Mouse (Mus musculus): Measurements from ENCODE around the gene Mst1. TPM values are rescaled to one million over a fixed set of nuclear protein-coding genes. Genes with fewer than 3 reads are reported as not detected.

Gene Mst1
- polyA plus RNA-seq, 1 experiment from 2014 or later: 0.54 TPM

DNA sequence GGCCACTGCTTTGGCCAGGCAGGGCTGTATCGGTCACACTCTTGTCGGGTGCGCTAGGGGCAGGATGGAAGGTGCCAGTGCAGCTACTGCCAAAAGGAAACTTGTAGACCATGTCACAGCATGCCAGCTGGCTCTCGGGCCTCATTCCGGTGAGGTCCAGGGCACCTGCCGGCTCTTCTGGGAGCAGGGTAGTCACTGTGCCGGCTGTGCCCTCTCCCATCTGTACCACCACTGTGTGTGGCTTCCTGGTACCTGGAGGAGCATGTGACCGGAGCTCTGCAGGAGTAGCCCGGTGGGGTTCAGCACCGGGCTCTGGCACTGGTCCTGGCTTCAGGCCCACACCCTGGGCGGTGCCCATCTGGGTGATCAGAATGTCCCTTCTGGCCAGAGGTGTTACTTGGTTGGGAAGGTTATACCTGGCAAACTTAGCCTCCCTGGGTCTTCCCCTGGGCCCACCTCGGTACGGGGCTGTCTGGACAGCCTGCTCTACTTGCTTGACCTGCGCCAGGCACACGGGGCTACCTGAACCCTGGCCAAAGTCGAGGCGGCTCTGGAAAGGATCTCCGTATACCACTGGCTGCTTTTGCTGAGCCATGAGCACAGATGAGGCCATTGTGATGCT, 32.6 kb downstream of the Mst1 start:
- Histone ChIP-seq H3K27me3 (ENCODE audit: low read depth, poor library complexity, severe bottlenecking) (peaks cover 86% of the 10 kb centered on the region), H3K4me3 (no peak overlapping the region), H3K4me1 (peaks cover 27% of the 10 kb centered on the region), H3K27ac (no peak overlapping the region), H3K36me3 (no peaks in the 10 kb centered on the region), H3K9me3 (replicated peaks) (no peaks in the 10 kb centered on the region)
- WGBS: 94% methylated on average over 18 of the region's 18 CpGs
- no peak for DNase-seq (ENCODE audit: low spot score)

DNA sequence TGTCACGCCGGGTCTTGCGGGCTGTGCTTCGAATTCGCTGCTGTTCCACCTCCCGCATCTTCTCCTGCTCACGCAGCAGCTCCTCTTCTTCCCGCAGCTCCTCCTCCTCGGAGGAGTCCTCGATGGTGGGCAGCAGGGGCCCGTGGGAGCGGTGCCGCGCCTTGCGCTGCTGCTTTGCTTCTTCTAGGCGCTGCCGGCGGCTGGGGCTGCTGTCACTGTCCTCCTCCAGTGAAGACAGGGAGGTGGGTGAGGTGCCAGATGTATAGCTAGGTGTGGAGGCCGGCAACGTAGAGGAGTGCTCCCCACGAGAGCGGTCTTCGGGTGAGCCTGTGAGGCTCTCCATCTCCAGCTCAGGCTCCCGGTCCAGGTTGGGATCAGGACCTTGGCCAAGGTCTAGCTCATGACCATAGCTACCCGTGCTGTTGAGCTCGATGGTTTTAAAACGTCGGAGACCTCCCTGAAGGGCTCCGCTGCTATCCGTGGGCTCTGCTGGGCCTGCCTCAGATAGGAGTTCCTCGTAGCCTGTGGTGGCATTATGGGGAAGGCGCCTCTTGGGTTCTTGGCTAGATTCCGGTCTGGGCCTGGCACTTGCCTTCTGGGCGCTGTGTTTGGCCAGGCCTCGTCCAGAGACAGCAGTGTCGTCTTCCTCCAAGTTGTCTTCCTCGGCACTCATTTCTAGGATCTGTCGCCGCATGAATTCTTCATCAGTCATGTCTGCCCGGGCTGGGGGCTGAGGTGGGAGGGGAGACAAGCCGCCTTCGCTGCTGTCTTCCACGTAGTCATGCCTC, 35.2 kb downstream of the Mst1 start:
- Histone ChIP-seq H3K27ac (no peak overlapping the region), H3K4me1 (peaks cover 28% of the 10 kb centered on the region), H3K9me3 (replicated peaks) (no peaks in the 10 kb centered on the region), H3K36me3 (no peaks in the 10 kb centered on the region), H3K4me3 (no peak overlapping the region), H3K27me3 (ENCODE audit: low read depth, poor library complexity, severe bottlenecking) (peaks cover 64% of the 10 kb centered on the region)
- DNase-seq (ENCODE audit: low spot score): no peak
- 63% methylated on average over 42 of the region's 43 CpGs for WGBS

DNA sequence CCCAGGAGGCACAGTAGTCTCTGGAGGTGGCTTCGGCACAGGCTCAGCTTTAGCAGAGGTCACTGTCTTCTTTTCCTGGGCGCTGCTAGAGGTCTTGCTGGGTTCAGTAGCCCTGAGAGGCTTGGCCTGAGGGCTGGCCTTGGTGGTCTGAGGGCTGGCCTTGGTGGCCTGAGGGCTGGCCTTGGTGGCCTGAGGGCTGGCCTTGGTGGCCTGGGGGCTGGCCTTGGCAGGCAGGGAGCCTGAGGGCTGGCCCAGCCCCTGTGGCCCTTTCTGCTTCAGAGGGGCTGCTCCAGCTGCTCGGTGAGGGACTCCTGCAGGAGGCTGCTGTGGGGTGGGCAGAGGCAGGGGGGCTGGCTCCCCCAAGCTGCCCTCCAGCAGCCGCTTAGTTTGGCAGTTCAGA, 36.9 kb downstream of the Mst1 start:
- peaks cover 48% of the 10 kb centered on the region for H3K27me3 ChIP-seq (ENCODE audit: low read depth, poor library complexity, severe bottlenecking)
- peaks cover 15% of the 10 kb centered on the region for H3K4me1 ChIP-seq
- WGBS: 70% methylated on average over 4 of the region's 4 CpGs
- H3K4me3 ChIP-seq: no peak overlapping the region
- no peak for DNase-seq (ENCODE audit: low spot score)
- no peaks in the 10 kb centered on the region for H3K36me3 ChIP-seq
- peak overlapping the region; percentile 51; the same call in 1 of the 2 replicates for H3K27ac ChIP-seq
- no peaks in the 10 kb centered on the region for H3K9me3 ChIP-seq (replicated peaks)

DNA sequence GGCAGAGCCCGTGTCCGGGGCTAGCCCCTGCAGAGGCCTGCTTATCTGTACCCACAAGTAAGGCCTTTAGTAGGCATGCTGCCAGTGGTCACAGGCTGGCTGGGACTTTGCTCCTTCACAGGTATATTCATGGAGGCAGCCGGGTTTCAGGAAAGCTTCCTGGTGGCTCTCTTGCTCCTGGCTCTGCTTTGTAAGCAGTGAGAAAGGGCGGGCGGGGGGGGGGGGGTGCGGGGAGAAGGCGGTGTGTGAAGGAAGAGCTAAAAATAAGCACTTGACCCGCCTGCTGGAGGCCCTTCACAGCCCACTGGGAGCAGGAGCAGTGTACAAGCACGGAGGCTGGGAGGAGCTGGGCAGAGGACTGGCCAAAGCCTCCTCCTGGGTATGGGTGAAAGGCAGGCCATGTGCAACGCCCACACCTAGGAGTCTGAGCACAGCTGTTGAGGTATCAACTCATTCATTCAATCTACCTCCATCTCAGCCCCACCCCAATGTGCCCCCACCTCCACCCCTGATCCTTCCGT, 39.7 kb downstream of the Mst1 start:
- peaks cover 20% of the 10 kb centered on the region for H3K27me3 ChIP-seq (ENCODE audit: low read depth, poor library complexity, severe bottlenecking)
- no peaks in the 10 kb centered on the region for H3K36me3 ChIP-seq
- H3K9me3 ChIP-seq (replicated peaks): no peaks in the 10 kb centered on the region
- WGBS: 66% methylated on average over 11 of the region's 11 CpGs
- peaks cover 18% of the 10 kb centered on the region for H3K4me1 ChIP-seq
- H3K27ac ChIP-seq: no peak overlapping the region
- no peak overlapping the region for H3K4me3 ChIP-seq
- DNase-seq (ENCODE audit: low spot score): no peak

DNA sequence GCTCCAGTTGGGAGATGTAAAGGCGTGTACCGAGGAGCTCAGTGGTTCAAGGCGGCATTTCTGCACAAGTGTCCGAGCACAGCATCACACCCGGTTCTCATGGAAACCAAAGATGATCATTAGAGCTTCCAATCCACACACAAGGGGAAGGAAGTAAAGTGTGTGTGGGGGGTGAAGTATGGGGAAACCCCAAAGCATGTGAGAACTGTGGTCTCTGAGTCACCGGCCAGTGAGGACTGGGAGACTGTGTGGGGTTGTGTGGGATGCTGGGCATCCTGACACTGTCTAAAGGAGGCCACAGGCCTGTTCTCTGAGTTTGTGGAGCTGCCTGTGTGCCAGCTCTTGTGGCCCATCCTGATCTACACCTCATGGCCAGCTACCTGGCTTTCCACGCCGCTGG, 40.4 kb downstream of the Mst1 start:
- Histone ChIP-seq H3K27me3 (ENCODE audit: low read depth, poor library complexity, severe bottlenecking) (peaks cover 12% of the 10 kb centered on the region), H3K4me3 (no peak overlapping the region), H3K9me3 (replicated peaks) (no peaks in the 10 kb centered on the region), H3K27ac (no peak overlapping the region), H3K4me1 (peaks cover 13% of the 10 kb centered on the region), H3K36me3 (no peaks in the 10 kb centered on the region)
- no peak for DNase-seq (ENCODE audit: low spot score)
- 93% methylated on average over 8 of the region's 8 CpGs for whole genome bisulfite sequencing

DNA sequence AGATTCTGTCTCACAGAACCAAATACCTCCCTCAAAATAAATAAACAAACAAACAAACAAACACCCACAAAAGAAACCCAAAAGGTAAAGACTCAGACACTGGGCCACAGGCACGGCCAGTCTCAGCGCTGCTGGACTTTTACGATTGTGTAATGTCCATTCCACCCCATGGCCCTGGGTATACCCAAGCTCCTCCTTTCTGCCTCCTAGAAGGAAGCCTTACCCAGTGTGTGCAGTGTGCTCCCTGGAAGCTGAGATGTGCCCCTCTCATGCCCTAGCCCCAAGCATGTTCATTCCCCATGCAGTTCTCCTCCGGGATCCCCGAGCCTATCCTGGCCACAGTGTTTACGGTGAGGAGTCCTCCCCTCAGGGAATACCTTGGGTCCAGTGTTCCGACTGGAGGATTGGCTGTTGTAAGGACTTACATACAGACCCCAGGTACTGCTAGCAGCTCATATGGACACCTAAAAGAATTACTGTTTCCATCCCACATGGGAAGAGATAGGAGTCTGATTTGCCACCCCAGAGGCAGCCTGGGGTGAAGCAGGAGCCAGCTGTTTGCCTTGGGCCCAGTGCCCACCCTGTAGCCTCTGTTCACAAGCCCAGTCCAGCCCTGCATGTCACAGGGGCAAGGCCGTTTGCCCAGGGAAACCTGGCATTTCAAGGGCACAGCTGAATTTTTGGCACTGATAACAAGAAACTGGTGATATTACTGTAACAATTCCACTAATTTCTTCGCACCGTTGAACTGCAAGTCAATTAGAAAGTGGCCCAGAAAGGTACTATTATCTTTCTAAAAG, 41.1 kb downstream of the Mst1 start:
- WGBS: 89% methylated on average over 10 of the region's 10 CpGs

DNA sequence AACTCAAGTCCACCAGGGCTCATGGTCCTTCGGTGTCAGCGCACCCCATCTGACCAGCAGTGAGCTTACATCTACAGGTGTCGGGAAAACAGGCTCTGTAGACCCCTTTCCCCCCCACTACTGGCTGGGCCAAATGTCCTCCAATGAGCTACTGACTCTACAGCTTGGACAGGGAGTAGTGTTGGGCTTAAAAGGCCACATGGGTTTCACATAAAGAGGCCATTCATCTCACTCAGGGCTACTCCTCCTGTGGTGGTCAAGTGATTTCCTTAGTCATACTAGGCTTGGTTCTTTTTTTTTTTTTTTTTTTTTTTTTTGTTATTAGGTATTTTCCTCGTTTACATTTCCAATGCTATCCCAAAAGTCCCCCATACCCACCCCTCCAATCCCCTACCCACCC, 43.7 kb downstream of the Mst1 start:
- no peaks in the 10 kb centered on the region for H3K27me3 ChIP-seq (ENCODE audit: low read depth, poor library complexity, severe bottlenecking)
- H3K36me3 ChIP-seq: no peaks in the 10 kb centered on the region
- H3K9me3 ChIP-seq (replicated peaks): no peaks in the 10 kb centered on the region
- peaks cover 16% of the 10 kb centered on the region for H3K4me1 ChIP-seq
- H3K27ac ChIP-seq: no peak overlapping the region
- 83% methylated on average over 4 of the region's 4 CpGs for WGBS
- DNase-seq (ENCODE audit: low spot score): no peak
- no peak overlapping the region for H3K4me3 ChIP-seq

More for the DNA sequence above, 41.1 kb downstream of the Mst1 start:
- Histone ChIP-seq H3K27me3 (ENCODE audit: low read depth, poor library complexity, severe bottlenecking) (peaks cover 5% of the 10 kb centered on the region; the same call in 1 of the 2 replicates), H3K4me1 (peaks cover 20% of the 10 kb centered on the region), H3K4me3 (no peak overlapping the region), H3K9me3 (replicated peaks) (no peaks in the 10 kb centered on the region), H3K36me3 (no peaks in the 10 kb centered on the region), H3K27ac (no peak overlapping the region)
- no peak for DNase-seq (ENCODE audit: low spot score)

DNA sequence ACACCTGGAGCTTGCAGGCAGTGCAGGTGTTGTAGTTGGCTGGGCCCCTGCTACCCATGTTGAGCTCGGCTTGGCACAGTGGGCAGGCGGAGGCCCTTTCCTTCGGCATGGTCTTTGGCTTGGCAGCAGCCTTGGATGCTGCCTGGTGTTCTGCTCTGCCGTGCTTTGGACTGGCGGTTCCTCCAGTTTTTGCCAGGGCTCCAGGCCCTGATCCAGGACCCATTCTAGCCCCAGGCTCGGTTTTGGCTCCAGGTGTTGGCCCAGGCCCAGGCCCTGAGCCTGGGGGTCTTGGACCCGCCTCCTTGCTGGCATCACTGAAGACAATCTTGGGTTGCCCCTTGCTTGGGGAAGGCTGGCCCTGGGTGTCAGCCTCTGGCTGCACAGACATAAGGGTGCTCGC, 45.5 kb downstream of the Mst1 start:
- no peaks in the 10 kb centered on the region for H3K9me3 ChIP-seq (replicated peaks)
- no peak for DNase-seq (ENCODE audit: low spot score)
- no peaks in the 10 kb centered on the region for H3K36me3 ChIP-seq
- WGBS: 90% methylated on average over 8 of the region's 8 CpGs
- H3K27me3 ChIP-seq (ENCODE audit: low read depth, poor library complexity, severe bottlenecking): no peaks in the 10 kb centered on the region
- no peak overlapping the region for H3K4me3 ChIP-seq
- peak overlapping the region; percentile 37 for H3K27ac ChIP-seq
- peaks cover 12% of the 10 kb centered on the region for H3K4me1 ChIP-seq

DNA sequence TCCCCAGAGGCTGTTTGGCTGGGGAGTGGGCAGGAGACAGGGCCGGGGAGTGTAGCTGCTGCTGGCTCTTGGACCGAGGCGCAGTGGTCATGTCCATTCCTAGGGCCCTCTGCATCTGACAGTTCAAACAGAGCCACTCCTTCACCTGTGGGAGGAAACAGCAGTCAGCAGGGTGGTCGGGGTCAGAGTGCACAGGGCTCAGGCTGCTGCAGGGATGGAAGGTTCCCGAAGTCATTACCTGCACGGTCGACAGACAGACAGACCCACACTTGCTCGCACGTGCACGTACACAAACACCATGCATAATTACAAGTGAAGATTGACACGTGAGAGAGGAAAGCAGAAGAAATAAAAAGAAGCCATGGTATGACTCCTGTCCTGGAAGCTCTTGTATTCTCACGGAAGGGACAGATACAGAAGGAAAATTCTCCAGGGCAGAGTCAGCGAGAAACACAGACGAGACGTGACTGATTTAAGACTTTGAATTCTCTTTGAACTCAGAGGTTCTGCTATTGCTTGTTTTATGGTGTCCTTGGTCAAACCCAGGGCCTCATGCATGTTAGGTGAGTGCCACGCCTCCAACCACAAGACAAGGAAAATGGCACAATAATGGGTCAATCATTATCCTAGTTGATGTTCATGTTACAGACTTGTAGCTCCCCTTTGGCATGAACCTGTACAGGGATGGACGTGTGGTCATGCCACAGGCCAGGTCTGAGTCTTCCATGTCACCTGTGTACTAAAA, 46.4 kb downstream of the Mst1 start:
- H3K9me3 ChIP-seq (replicated peaks): no peaks in the 10 kb centered on the region
- DNase-seq (ENCODE audit: low spot score): no peak
- WGBS: 77% methylated on average over 17 of the region's 17 CpGs
- peaks cover 12% of the 10 kb centered on the region for H3K4me1 ChIP-seq
- peak overlapping the region; percentile 37; the same call in 1 of the 2 replicates for H3K27ac ChIP-seq
- H3K36me3 ChIP-seq: no peaks in the 10 kb centered on the region
- H3K27me3 ChIP-seq (ENCODE audit: low read depth, poor library complexity, severe bottlenecking): no peaks in the 10 kb centered on the region
- H3K4me3 ChIP-seq: no peak overlapping the region

DNA sequence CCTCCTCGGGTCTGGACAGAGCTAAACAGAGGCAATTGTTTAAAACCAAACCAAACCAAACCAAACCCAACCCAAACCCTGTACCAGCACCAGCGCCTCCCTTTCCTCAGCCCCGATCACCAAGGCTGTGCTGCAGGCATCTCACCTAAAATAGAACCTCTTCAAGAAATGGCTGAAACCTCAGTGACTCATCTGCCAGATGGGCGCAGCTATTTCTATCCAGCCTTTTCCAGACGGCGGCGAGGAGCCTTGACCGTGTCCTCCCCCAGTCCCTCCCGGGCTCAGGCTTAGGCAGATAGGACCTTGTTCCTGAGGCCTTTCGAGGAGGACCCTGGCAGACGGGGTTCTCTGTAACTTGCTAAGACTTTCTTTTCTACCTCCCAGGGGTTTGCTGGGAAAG, 48.0 kb downstream of the Mst1 start:
- Histone ChIP-seq H3K27me3 (ENCODE audit: low read depth, poor library complexity, severe bottlenecking) (no peaks in the 10 kb centered on the region), H3K27ac (no peak overlapping the region), H3K9me3 (replicated peaks) (no peaks in the 10 kb centered on the region), H3K4me1 (peaks cover 13% of the 10 kb centered on the region), H3K36me3 (no peaks in the 10 kb centered on the region), H3K4me3 (no peak overlapping the region)
- no peak for DNase-seq (ENCODE audit: low spot score)
- whole genome bisulfite sequencing: 89% methylated on average over 11 of the region's 11 CpGs

DNA sequence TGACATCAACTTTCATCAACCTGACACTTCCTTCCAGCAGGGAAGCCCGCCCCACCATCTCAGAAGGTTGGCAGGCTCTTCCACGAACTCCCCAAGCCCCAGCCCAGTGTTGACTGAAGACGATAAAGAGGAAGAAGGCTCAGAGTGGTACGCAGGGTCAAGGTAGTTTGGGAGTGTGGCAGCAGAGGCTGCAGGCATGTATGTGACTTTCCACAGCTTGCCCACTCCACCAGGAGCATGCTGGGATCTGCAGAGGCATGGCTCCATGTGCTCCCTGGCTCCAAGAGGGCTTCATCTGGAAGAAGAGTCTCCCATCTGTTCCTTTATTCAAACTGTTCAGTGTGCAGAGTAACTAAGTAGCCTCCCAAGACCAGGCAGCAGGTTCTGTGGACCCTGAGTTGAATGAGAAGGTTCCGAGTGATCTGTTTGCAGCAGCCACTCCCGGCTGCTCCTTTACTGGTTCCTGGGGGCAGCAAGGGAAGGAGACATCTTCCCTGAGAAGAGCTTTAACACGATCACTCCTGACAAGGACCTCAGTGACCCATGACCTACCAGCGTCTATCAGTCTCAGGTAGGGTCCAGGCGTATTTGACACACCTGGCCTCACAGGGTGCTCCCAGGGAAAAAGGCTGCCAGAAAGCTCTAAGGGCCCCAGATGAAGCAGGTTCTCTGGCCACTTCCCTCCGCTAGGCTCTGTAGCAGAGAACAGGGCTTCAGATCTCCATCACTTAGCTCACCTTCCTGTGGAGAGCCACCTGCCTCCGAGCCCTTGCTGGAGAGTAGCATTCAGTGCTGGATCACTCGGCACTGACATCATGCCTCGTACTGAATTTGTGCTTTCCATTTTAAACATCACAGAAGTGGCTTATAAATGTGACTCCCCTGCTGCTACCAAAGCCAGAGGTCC, 49.1 kb downstream of the Mst1 start:
- peaks cover 17% of the 10 kb centered on the region for H3K4me1 ChIP-seq
- no peaks in the 10 kb centered on the region for H3K27me3 ChIP-seq (ENCODE audit: low read depth, poor library complexity, severe bottlenecking)
- WGBS: 86% methylated on average over 13 of the region's 13 CpGs
- DNase-seq (ENCODE audit: low spot score): no peak
- H3K27ac ChIP-seq: no peak overlapping the region
- no peaks in the 10 kb centered on the region for H3K9me3 ChIP-seq (replicated peaks)
- H3K4me3 ChIP-seq: no peak overlapping the region
- H3K36me3 ChIP-seq: no peaks in the 10 kb centered on the region

All from limb, embryonic 10.5 days (tissue).